Mouse (Mus musculus) cerebellum, postnatal 10 days (tissue): Measurements from ENCODE around the gene Shisa8.
A peak's percentile ranks its signal among the peaks of the same experiment; 100 is the strongest.

Source experiments
- DNase-seq, 2 experiments: peaks; one replicate each; pipeline ENCODE4 v3.0.0; 2021; ENCODE audit warnings: mixed read lengths in 2 of 2

Shisa8 gene

GRCm38 (mm10) chr15:82203611-82204351 is 8.8 kb downstream of the Shisa8 start:
- peak; percentile 87 to 88 for DNase-seq

- peak in 1 of 2 experiments; percentile 33 for DNase-seq
Measured at GRCm38 (mm10) chr15:82203090-82203489, 9.5 kb downstream of the Shisa8 start.

GRCm38 (mm10) chr15:82202086-82202485 is 10.5 kb downstream of the Shisa8 start:
- DNase-seq = peak in 1 of 2 experiments; percentile 47

GRCm38 (mm10) chr15:82199546-82199945 is 13.1 kb downstream of the Shisa8 start:
- peak; percentile 59 to 60 for DNase-seq

- no peak for DNase-seq
Measured at GRCm38 (mm10) chr15:82198342-82198741, 14.3 kb downstream of the Shisa8 start.

GRCm38 (mm10) chr15:82197937-82198336 is 14.7 kb downstream of the Shisa8 start:
- DNase-seq = peak in 1 of 2 experiments; percentile 22

- DNase-seq = peak; percentile 32 to 44
Measured at GRCm38 (mm10) chr15:82197246-82197750, 15.3 kb downstream of the Shisa8 start.

- DNase-seq = peak; percentile 63 to 77
Measured at GRCm38 (mm10) chr15:82196300-82196699, 16.3 kb downstream of the Shisa8 start.

- peak in 1 of 2 experiments; percentile 55 for DNase-seq
Measured at GRCm38 (mm10) chr15:82192617-82193016, 20.0 kb downstream of the Shisa8 start.

- peak; percentile 82 to 88 for DNase-seq
Measured at GRCm38 (mm10) chr15:82188481-82189240, 24.0 kb downstream of the Shisa8 start.

GRCm38 (mm10) chr15:82187924-82188323 is 24.7 kb downstream of the Shisa8 start:
- no peak for DNase-seq

- no peak for DNase-seq
Measured at GRCm38 (mm10) chr15:82187401-82187800, 25.2 kb downstream of the Shisa8 start.

GRCm38 (mm10) chr15:82186931-82187330 is 25.7 kb downstream of the Shisa8 start:
- DNase-seq = no peak

- DNase-seq = no peak
Measured at GRCm38 (mm10) chr15:82186131-82186530, 26.5 kb downstream of the Shisa8 start.

- peak in 1 of 2 experiments; percentile 38 for DNase-seq
Measured at GRCm38 (mm10) chr15:82185062-82185783, 27.4 kb downstream of the Shisa8 start.

- DNase-seq = no peak
Measured at GRCm38 (mm10) chr15:82184656-82185055, 28.0 kb downstream of the Shisa8 start.

GRCm38 (mm10) chr15:82184183-82184582 is 28.4 kb downstream of the Shisa8 start:
- no peak for DNase-seq

- DNase-seq = no peak
Measured at GRCm38 (mm10) chr15:82183596-82183995, 29.0 kb downstream of the Shisa8 start.

- DNase-seq = no peak
Measured at GRCm38 (mm10) chr15:82182311-82182710, 30.3 kb downstream of the Shisa8 start.

- no peak for DNase-seq
Measured at GRCm38 (mm10) chr15:82181131-82181530, 31.5 kb downstream of the Shisa8 start.

- no peak for DNase-seq
Measured at GRCm38 (mm10) chr15:82177743-82178290, 34.8 kb downstream of the Shisa8 start.

GRCm38 (mm10) chr15:82175091-82175490 is 37.5 kb downstream of the Shisa8 start:
- no peak for DNase-seq

- DNase-seq = peak; percentile 93 to 96
Measured at GRCm38 (mm10) chr15:82172648-82173047, 40.0 kb downstream of the Shisa8 start.
